Mouse (Mus musculus): ENCODE data around the gene Lpp. TPM values are rescaled to one million over a fixed set of nuclear protein-coding genes. Genes with fewer than 3 reads are reported as not detected.

Gene Lpp
- polyA plus RNA-seq, 1 experiment from 2014 or later = 23.3 TPM

DNA sequence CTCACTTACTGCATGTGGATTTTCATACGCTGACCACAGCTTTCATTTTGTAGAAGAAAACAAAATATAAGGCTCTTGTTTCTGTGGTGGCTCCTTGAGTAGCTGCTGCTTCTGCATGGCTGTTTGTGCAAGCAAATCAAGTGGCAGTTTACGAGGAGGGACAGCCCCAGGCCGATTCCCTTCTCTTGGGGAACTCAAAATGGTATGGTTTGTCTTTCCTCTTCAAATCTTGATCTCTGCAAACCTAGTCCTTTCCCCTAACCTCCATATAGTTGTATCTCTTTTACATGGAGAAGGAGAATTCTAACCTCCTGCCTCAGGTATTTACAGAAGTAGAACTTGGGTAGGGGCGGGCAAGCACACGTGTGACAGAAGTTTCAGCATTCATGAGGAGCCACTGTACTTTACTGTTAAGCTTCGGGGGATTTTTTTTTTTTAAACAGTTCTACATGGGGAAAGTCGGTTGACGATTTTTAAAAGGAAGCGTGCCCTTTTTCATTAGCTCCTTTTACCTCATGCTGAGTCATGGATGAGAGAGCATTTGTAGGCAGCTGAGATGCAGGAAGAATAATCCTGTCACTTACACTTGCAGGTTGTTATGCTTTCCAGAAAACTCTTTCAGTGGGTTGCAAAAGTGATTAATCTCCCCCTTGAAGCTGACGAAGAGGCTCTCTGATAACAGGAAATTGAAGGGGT, 344.2 kb downstream of the Lpp start:
- Histone ChIP-seq H3K4me3 (ENCODE audit: low read depth, low read length) (no peak overlapping the region), H3K36me3 (replicated peaks; ENCODE audit: control insufficient read depth, insufficient read depth, low read depth, low read length) (no peaks in the 10 kb centered on the region), H3K4me2 (ENCODE audit: low read depth, low read length) (no peak overlapping the region), H3K4me1 (ENCODE audit: control insufficient read depth, insufficient read depth, low read length) (no peaks in the 10 kb centered on the region), H3K9me3 (replicated peaks; ENCODE audit: control insufficient read depth, low read length) (no peaks in the 10 kb centered on the region), H3K9ac (replicated peaks; ENCODE audit: low read length) (no peak overlapping the region), H3K27ac (replicated peaks; ENCODE audit: low read depth, low read length) (no peak overlapping the region), H3K27me3 (ENCODE audit: control insufficient read depth, insufficient read depth, low read length) (no peaks in the 10 kb centered on the region)
- DNase-seq (ENCODE audit: low spot score) = no peak
- no peak for ATAC-seq (replicated peaks; ENCODE audit: insufficient number of reproducible peaks, low FRiP score, low TSS enrichment, low read depth)
- 61% methylated on average over 10 of the region's 10 CpGs for WGBS

DNA sequence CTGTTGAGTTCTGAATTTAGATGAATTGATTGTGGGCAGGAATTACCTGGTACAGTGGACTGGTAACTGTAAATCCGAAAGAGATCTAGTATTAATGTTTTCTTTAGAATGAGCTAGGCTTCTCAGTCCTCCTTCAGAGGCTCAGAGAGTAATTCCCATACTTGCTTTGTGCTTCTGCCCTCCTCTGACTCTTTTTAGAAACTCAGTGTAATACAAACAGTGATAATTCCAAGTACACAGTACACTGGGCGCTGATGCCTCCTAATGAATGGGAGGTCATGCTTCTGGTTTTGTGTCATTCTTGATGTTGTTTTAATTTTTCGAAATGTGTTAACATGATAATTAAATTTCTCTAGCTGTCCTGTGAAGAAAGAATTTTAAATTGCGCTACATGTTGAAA, 347.4 kb downstream of the Lpp start:
- Histone ChIP-seq H3K9me3 (replicated peaks; ENCODE audit: control insufficient read depth, low read length) (no peaks in the 10 kb centered on the region), H3K4me1 (ENCODE audit: control insufficient read depth, insufficient read depth, low read length) (no peaks in the 10 kb centered on the region), H3K27me3 (ENCODE audit: control insufficient read depth, insufficient read depth, low read length) (no peaks in the 10 kb centered on the region), H3K4me3 (ENCODE audit: low read depth, low read length) (no peak overlapping the region), H3K9ac (replicated peaks; ENCODE audit: low read length) (no peak overlapping the region), H3K27ac (replicated peaks; ENCODE audit: low read depth, low read length) (no peak overlapping the region), H3K4me2 (ENCODE audit: low read depth, low read length) (no peak overlapping the region), H3K36me3 (replicated peaks; ENCODE audit: control insufficient read depth, insufficient read depth, low read depth, low read length) (no peaks in the 10 kb centered on the region)
- WGBS = 91% methylated on average over 4 of the region's 4 CpGs
- no peak for ATAC-seq (replicated peaks; ENCODE audit: insufficient number of reproducible peaks, low FRiP score, low TSS enrichment, low read depth)
- no peak for DNase-seq (ENCODE audit: low spot score)

- no peaks in the 10 kb centered on the region for H3K36me3 ChIP-seq (replicated peaks; ENCODE audit: control insufficient read depth, insufficient read depth, low read depth, low read length)
- no peak overlapping the region for H3K9ac ChIP-seq (replicated peaks; ENCODE audit: low read length)
- ATAC-seq (replicated peaks; ENCODE audit: insufficient number of reproducible peaks, low FRiP score, low TSS enrichment, low read depth) (no peak), DNase-seq (ENCODE audit: low spot score) (no peak)
- H3K27me3 ChIP-seq (ENCODE audit: control insufficient read depth, insufficient read depth, low read length) = no peaks in the 10 kb centered on the region
- H3K4me1 ChIP-seq (ENCODE audit: control insufficient read depth, insufficient read depth, low read length) = no peaks in the 10 kb centered on the region
- H3K9me3 ChIP-seq (replicated peaks; ENCODE audit: control insufficient read depth, low read length) = no peaks in the 10 kb centered on the region
- H3K27ac ChIP-seq (replicated peaks; ENCODE audit: low read depth, low read length) = no peak overlapping the region
- no peak overlapping the region for H3K4me2 ChIP-seq (ENCODE audit: low read depth, low read length)
- H3K4me3 ChIP-seq (ENCODE audit: low read depth, low read length) = no peak overlapping the region
These were observed 356.5 kb downstream of the Lpp start for GRCm38 (mm10) chr16:24749816-24750215.

- Histone ChIP-seq H3K36me3 (replicated peaks; ENCODE audit: control insufficient read depth, insufficient read depth, low read depth, low read length) (no peaks in the 10 kb centered on the region), H3K4me1 (ENCODE audit: control insufficient read depth, insufficient read depth, low read length) (no peaks in the 10 kb centered on the region), H3K4me3 (ENCODE audit: low read depth, low read length) (no peak overlapping the region), H3K9ac (replicated peaks; ENCODE audit: low read length) (no peak overlapping the region), H3K4me2 (ENCODE audit: low read depth, low read length) (no peak overlapping the region), H3K9me3 (replicated peaks; ENCODE audit: control insufficient read depth, low read length) (no peaks in the 10 kb centered on the region), H3K27me3 (ENCODE audit: control insufficient read depth, insufficient read depth, low read length) (no peaks in the 10 kb centered on the region), H3K27ac (replicated peaks; ENCODE audit: low read depth, low read length) (no peak overlapping the region)
- 86% methylated on average over 9 of the region's 9 CpGs for WGBS
- no peak for DNase-seq (ENCODE audit: low spot score)
- no peak for ATAC-seq (replicated peaks; ENCODE audit: insufficient number of reproducible peaks, low FRiP score, low TSS enrichment, low read depth)
These were observed 362.8 kb downstream of the Lpp start for GRCm38 (mm10) chr16:24756141-24756540.

GRCm38 (mm10) chr16:24766051-24766450, 372.7 kb downstream of the Lpp start:
- no peak overlapping the region for H3K4me3 ChIP-seq (ENCODE audit: low read depth, low read length)
- H3K4me2 ChIP-seq (ENCODE audit: low read depth, low read length) = no peak overlapping the region
- H3K27me3 ChIP-seq (ENCODE audit: control insufficient read depth, insufficient read depth, low read length) = no peaks in the 10 kb centered on the region
- H3K9me3 ChIP-seq (replicated peaks; ENCODE audit: control insufficient read depth, low read length) = no peaks in the 10 kb centered on the region
- 95% methylated on average over 3 of the region's 3 CpGs for WGBS
- H3K27ac ChIP-seq (replicated peaks; ENCODE audit: low read depth, low read length) = no peak overlapping the region
- H3K36me3 ChIP-seq (replicated peaks; ENCODE audit: control insufficient read depth, insufficient read depth, low read depth, low read length) = no peaks in the 10 kb centered on the region
- no peak for ATAC-seq (replicated peaks; ENCODE audit: insufficient number of reproducible peaks, low FRiP score, low TSS enrichment, low read depth)
- H3K9ac ChIP-seq (replicated peaks; ENCODE audit: low read length) = no peak overlapping the region
- H3K4me1 ChIP-seq (ENCODE audit: control insufficient read depth, insufficient read depth, low read length) = no peaks in the 10 kb centered on the region
- no peak for DNase-seq (ENCODE audit: low spot score)

DNA sequence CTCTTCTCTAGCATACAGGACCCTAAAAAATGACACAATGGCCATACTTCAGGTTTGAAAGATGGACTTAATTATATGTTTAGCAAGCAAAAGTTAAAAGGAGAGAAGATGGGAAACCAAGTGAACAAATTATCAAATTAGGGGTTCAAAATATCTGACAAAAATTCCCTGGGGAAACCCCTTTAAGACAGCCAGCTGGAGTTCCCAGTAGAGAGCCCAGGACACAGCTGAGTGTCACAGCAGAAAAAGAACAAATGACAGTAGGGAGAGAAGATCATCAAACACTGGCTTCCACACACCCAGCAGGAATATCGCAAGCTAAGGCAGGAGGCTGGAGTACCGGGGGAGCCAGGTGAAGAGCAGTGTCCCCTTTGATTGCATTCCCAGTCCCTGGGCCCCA, 373.3 kb downstream of the Lpp start:
- Histone ChIP-seq H3K4me3 (ENCODE audit: low read depth, low read length) (no peak overlapping the region), H3K9ac (replicated peaks; ENCODE audit: low read length) (no peak overlapping the region), H3K27ac (replicated peaks; ENCODE audit: low read depth, low read length) (no peak overlapping the region), H3K9me3 (replicated peaks; ENCODE audit: control insufficient read depth, low read length) (no peaks in the 10 kb centered on the region), H3K4me2 (ENCODE audit: low read depth, low read length) (no peak overlapping the region), H3K27me3 (ENCODE audit: control insufficient read depth, insufficient read depth, low read length) (no peaks in the 10 kb centered on the region), H3K36me3 (replicated peaks; ENCODE audit: control insufficient read depth, insufficient read depth, low read depth, low read length) (no peaks in the 10 kb centered on the region), H3K4me1 (ENCODE audit: control insufficient read depth, insufficient read depth, low read length) (no peaks in the 10 kb centered on the region)
- WGBS = 90% methylated on average over 2 of the region's 2 CpGs
- no peak for DNase-seq (ENCODE audit: low spot score)
- ATAC-seq (replicated peaks; ENCODE audit: insufficient number of reproducible peaks, low FRiP score, low TSS enrichment, low read depth) = no peak

DNA sequence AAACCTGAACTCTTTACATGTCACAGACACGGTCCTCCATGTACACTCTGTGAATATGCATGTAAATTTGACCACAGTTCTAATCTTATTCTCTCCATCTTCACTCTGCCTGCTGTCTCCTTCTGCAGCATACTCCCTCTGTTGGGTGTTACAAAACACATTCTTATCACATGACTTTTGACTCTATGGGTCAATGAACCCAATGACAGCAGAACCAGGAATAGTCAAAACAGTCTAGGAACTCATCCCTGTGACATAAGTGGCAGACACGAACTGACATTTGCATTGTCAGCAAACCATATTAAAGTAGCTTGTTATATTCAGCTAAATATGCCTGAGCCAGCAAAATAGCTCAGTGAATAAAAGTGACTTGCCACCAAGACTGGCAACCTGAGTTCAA, 383.7 kb downstream of the Lpp start:
- 78% methylated on average over 2 of the region's 2 CpGs for WGBS
- ATAC-seq (replicated peaks; ENCODE audit: insufficient number of reproducible peaks, low FRiP score, low TSS enrichment, low read depth) = no peak
- Histone ChIP-seq H3K4me2 (ENCODE audit: low read depth, low read length) (no peak overlapping the region), H3K4me3 (ENCODE audit: low read depth, low read length) (no peak overlapping the region), H3K4me1 (ENCODE audit: control insufficient read depth, insufficient read depth, low read length) (no peaks in the 10 kb centered on the region), H3K27ac (replicated peaks; ENCODE audit: low read depth, low read length) (no peak overlapping the region), H3K27me3 (ENCODE audit: control insufficient read depth, insufficient read depth, low read length) (no peaks in the 10 kb centered on the region), H3K9ac (replicated peaks; ENCODE audit: low read length) (no peak overlapping the region), H3K9me3 (replicated peaks; ENCODE audit: control insufficient read depth, low read length) (no peaks in the 10 kb centered on the region), H3K36me3 (replicated peaks; ENCODE audit: control insufficient read depth, insufficient read depth, low read depth, low read length) (no peaks in the 10 kb centered on the region)
- no peak for DNase-seq (ENCODE audit: low spot score)

DNA sequence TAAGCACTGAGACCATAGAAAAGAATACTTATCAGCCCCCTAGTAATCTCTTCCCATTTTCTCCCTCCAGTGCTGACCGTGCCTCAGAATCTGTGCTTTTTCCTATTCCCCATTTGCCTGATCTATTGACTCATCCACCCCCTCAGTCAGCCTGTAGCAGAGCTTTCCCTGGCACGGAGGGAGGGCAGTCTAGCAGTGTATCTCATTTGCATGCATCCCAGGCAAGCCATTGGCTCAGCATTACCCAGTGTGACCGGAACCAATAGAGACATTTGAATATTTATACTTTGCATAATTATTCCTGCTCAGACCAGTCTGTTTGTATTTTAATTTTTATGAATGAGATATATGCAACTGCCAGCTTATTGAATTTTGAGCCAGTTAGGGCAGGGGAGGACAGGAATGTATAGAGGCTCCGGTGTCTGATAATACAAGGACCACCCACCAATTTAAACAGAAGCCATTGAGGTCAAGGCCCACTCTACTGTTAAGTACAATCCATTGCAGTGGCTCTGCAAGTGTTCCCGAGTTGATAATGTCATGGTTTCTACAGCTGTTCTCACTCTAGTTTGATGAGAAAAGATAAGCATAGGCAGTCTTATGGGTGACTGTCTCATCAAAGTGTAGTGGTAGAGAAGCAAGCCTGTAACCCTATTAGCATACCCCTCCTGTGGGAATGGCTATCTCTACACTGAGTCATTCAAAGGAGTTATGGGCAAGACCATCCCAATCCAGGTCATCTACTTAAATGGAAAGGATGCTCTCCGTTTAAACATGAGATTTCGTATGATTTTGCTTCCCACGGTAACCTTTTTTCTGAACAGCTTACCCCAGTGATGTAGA, 385.3 kb downstream of the Lpp start:
- Histone ChIP-seq H3K4me2 (ENCODE audit: low read depth, low read length) (no peak overlapping the region), H3K9me3 (replicated peaks; ENCODE audit: control insufficient read depth, low read length) (no peaks in the 10 kb centered on the region), H3K4me1 (ENCODE audit: control insufficient read depth, insufficient read depth, low read length) (no peaks in the 10 kb centered on the region), H3K4me3 (ENCODE audit: low read depth, low read length) (no peak overlapping the region), H3K27me3 (ENCODE audit: control insufficient read depth, insufficient read depth, low read length) (no peaks in the 10 kb centered on the region), H3K27ac (replicated peaks; ENCODE audit: low read depth, low read length) (no peak overlapping the region), H3K36me3 (replicated peaks; ENCODE audit: control insufficient read depth, insufficient read depth, low read depth, low read length) (no peaks in the 10 kb centered on the region), H3K9ac (replicated peaks; ENCODE audit: low read length) (no peak overlapping the region)
- 87% methylated on average over 8 of the region's 8 CpGs for WGBS
- ATAC-seq (replicated peaks; ENCODE audit: insufficient number of reproducible peaks, low FRiP score, low TSS enrichment, low read depth) (no peak), DNase-seq (ENCODE audit: low spot score) (no peak)
